Mouse (Mus musculus): ENCODE measurements around the gene Acot7.

DNA sequence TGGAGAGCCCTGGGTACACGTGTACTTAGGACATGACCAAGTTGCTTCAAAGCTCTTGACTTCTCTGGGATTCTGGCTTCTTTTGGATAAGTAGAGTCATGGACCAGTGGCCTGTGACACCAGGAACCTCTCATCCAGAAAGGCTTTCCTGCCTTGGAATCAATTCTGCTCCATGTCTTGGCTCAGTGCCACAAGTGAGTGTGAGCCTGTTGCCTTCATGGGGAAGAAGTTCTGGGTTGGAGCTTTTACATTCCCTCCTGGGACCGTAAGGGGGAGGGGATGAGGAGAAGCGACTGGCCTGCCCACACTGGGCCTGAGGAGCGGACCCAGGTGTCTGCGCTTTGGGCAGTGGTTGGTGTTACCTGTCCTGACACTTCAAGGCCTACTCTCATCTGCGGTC, 44.2 kb downstream of the Acot7 start:
- TF ChIP-seq GATA1 (IDR thresholded peaks at IDR 0.05; ENCODE audit: low read length) (no peak), TAL1 (IDR thresholded peaks at IDR 0.05; ENCODE audit: low read length) (no peak)
